Mouse (Mus musculus) ES-E14 (cell line): Measurements from ENCODE around the gene Ubac1.

ENCODE experiments used
- CHD2 ChIP-seq: IDR thresholded peaks from 2 replicates; pipeline ENCODE4 v1.6.1; 2014; ENCODE audit warnings: mild to moderate bottlenecking, low read depth, low read length, inconsistent platforms
- HCFC1 ChIP-seq: IDR thresholded peaks from 2 replicates; pipeline ENCODE4 v1.6.1; 2012; ENCODE audit warnings: low read length, inconsistent platforms, borderline replicate concordance; ENCODE audit not compliant: insufficient read depth
- MAFK ChIP-seq: IDR thresholded peaks from 2 replicates; pipeline ENCODE4 v1.6.1; 2014; ENCODE audit warnings: mild to moderate bottlenecking, low read depth, low read length, inconsistent platforms; ENCODE audit not compliant: insufficient read depth
- ZC3H11A ChIP-seq: IDR thresholded peaks from 2 replicates; pipeline ENCODE4 v1.6.1; 2012; ENCODE audit warnings: low read depth, mild to moderate bottlenecking, inconsistent platforms, low read length, borderline replicate concordance
- ZNF384 ChIP-seq: IDR thresholded peaks from 2 replicates; pipeline ENCODE4 v1.6.1; 2012; ENCODE audit warnings: low read depth, low read length, inconsistent platforms

- TF ChIP-seq CHD2, result no peak
- TF ChIP-seq HCFC1, result no peak
- TF ChIP-seq ZNF384, result no peak
- no peak for TF ChIP-seq ZC3H11A
- TF ChIP-seq MAFK, result no peak
Measured at GRCm38 (mm10) chr2:25978997-25979396, 42.5 kb downstream of the Ubac1 start.
